Mouse (Mus musculus) kidney, adult 2 months (tissue): ENCODE data around the gene Wdr34. TPM values are rescaled to one million over a fixed set of nuclear protein-coding genes. Genes with fewer than 3 reads are reported as not detected.
A peak's percentile ranks its signal among the peaks of the same experiment; 100 is the strongest.
"Not testable (repeated sequence)": the region's sequence is repeated elsewhere in the genome, so short reads cannot be mapped to it uniquely, and the experiment has no call there.

Experiments used
- DNase-seq: peaks from one replicate; pipeline ENCODE4 v3.0.0; 2021
- H3K27ac ChIP-seq: fragments of 200-500 bp; 2 replicates; pipeline ENCODE4 v1.5.1; 2012; ENCODE audit warnings: low read depth, low read length, control low read depth, inconsistent platforms; ENCODE audit not compliant: insufficient read depth
- H3K27me3 ChIP-seq: fragments of 200-500 bp; replicated peaks from 2 replicates; pipeline ENCODE4 v1.6.1; 2012; ENCODE audit warnings: mild to moderate bottlenecking, moderate library complexity, low read length, inconsistent platforms; ENCODE audit not compliant: control insufficient read depth, insufficient read depth
- H3K36me3 ChIP-seq: fragments of 200-500 bp; 2 replicates; pipeline ENCODE4 v1.6.1; 2012; ENCODE audit warnings: mild to moderate bottlenecking, moderate library complexity, low read length, inconsistent platforms; ENCODE audit not compliant: control insufficient read depth, insufficient read depth
- H3K4me1 ChIP-seq: fragments of 200-500 bp; 2 replicates; pipeline ENCODE4 v1.6.1; 2011; ENCODE audit warnings: low read length; ENCODE audit not compliant: control insufficient read depth, insufficient read depth
- H3K4me3 ChIP-seq: fragments of 200-500 bp; 2 replicates; pipeline ENCODE4 v1.5.1; 2011; ENCODE audit warnings: mild to moderate bottlenecking, low read depth, low read length, control low read depth; ENCODE audit not compliant: insufficient read depth
- CTCF ChIP-seq: fragments of 200-500 bp; conservative IDR thresholded peaks from 2 replicates; pipeline ENCODE4 v1.5.1; 2011; ENCODE audit warnings: low read depth, mild to moderate bottlenecking, control low read depth, low read length, moderate library complexity, mixed read lengths; ENCODE audit not compliant: insufficient read depth, insufficient read length
- POLR2A ChIP-seq: fragments of 200-500 bp; IDR thresholded peaks from one replicate; pipeline ENCODE4 v1.6.1; 2011; ENCODE audit warnings: low read depth, low read length, control low read depth
- WGBS: fragments of 180-500 bp; shearing (Covaris S2); methylation state at CpG from one replicate; pipeline ENCODE4 v1.1.7; 2018; 5-methylcytosine and 5-hydroxymethylcytosine counted together
- polyA plus RNA-seq: library from polyadenylated mRNA; depleted of rRNA; stranded (reverse); fragments of >200 nt; gene quantifications from 2 replicates; pipeline ENCODE4 v1.2.3, GENCODE M21; 2012

Gene Wdr34
- polyA plus RNA-seq, 1 experiment = 32.0 TPM

GRCm38 (mm10) chr2:30058418-30058817, 9.7 kb upstream of the Wdr34 start:
- 69% methylated on average over 5 of the region's 5 CpGs for WGBS
- no peak overlapping the region for H3K4me3 ChIP-seq
- H3K36me3 ChIP-seq = no peaks in the 10 kb centered on the region
- no peaks in the 10 kb centered on the region for H3K27me3 ChIP-seq
- no peak for DNase-seq
- TF ChIP-seq POLR2A = no peak
- no peak for TF ChIP-seq CTCF
- H3K27ac ChIP-seq = no peak overlapping the region
- peaks cover 10% of the 10 kb centered on the region for H3K4me1 ChIP-seq

- Histone ChIP-seq H3K4me1 (peaks cover 5% of the 10 kb centered on the region; the same call in 1 of the 2 replicates), H3K27ac (no peak within 1 kb of the TSS), H3K27me3 (no peaks in the 10 kb centered on the region), H3K4me3 (no peak within 1 kb of the TSS), H3K36me3 (no peaks in the 10 kb centered on the region)
- no peak for TF ChIP-seq CTCF
- TF ChIP-seq POLR2A = no peak
- peak; percentile 33 for DNase-seq
- WGBS = 39% methylated on average over 12 of the region's 12 CpGs
These were observed 8.7 kb upstream of the Wdr34 start, which contains the start of gene Set for GRCm38 (mm10) chr2:30057223-30057904. TSS of gene Set (plus strand) at chr2:30057378.

GRCm38 (mm10) chr2:30056736-30057135, 8.1 kb upstream of the Wdr34 start:
- WGBS = 82% methylated on average over 3 of the region's 3 CpGs
- peaks cover 5% of the 10 kb centered on the region; the same call in 1 of the 2 replicates for H3K4me1 ChIP-seq
- H3K4me3 ChIP-seq = no peak overlapping the region
- no peaks in the 10 kb centered on the region for H3K36me3 ChIP-seq
- H3K27ac ChIP-seq = no peak overlapping the region
- TF ChIP-seq CTCF = no peak
- no peak for TF ChIP-seq POLR2A
- no peaks in the 10 kb centered on the region for H3K27me3 ChIP-seq
- DNase-seq = no peak

GRCm38 (mm10) chr2:30055310-30055709, 6.6 kb upstream of the Wdr34 start:
- H3K36me3 ChIP-seq, H3K4me3 ChIP-seq, DNase-seq, H3K4me1 ChIP-seq, H3K27ac ChIP-seq, H3K27me3 ChIP-seq: not testable (repeated sequence)
- WGBS = 92% methylated on average over 3 of the region's 3 CpGs

GRCm38 (mm10) chr2:30051992-30052761, 3.5 kb upstream of the Wdr34 start:
- TF ChIP-seq CTCF = no peak
- no peak for TF ChIP-seq POLR2A
- H3K27me3 ChIP-seq = no peaks in the 10 kb centered on the region
- no peak overlapping the region for H3K27ac ChIP-seq
- no peak overlapping the region for H3K4me3 ChIP-seq
- no peaks in the 10 kb centered on the region; the same call in 1 of the 2 replicates for H3K4me1 ChIP-seq
- H3K36me3 ChIP-seq = no peaks in the 10 kb centered on the region
- no peak for DNase-seq
- WGBS = 41% methylated on average over 6 of the region's 6 CpGs

- H3K36me3 ChIP-seq = no peaks in the 10 kb centered on the region
- WGBS = 85% methylated on average over 3 of the region's 3 CpGs
- no peak for DNase-seq
- no peak overlapping the region for H3K27ac ChIP-seq
- no peaks in the 10 kb centered on the region for H3K27me3 ChIP-seq
- TF ChIP-seq POLR2A (no peak), CTCF (no peak)
- no peaks in the 10 kb centered on the region; the same call in 1 of the 2 replicates for H3K4me1 ChIP-seq
- no peak overlapping the region for H3K4me3 ChIP-seq
These were observed 1.1 kb upstream of the Wdr34 start for GRCm38 (mm10) chr2:30049831-30050230.

- Histone ChIP-seq H3K36me3 (no peaks in the 10 kb centered on the region), H3K27me3 (no peaks in the 10 kb centered on the region), H3K4me1 (no peaks in the 10 kb centered on the region; the same call in 1 of the 2 replicates), H3K27ac (no peak overlapping the region), H3K4me3 (peak overlapping the region; percentile 70)
- DNase-seq = no peak
- 32% methylated on average over 11 of the region's 11 CpGs for WGBS
- TF ChIP-seq POLR2A (no peak), CTCF (no peak)
These were observed 580 bp downstream of the Wdr34 start for GRCm38 (mm10) chr2:30048101-30048501.

GRCm38 (mm10) chr2:30047127-30047526, 1.6 kb downstream of the Wdr34 start:
- 66% methylated on average over 6 of the region's 6 CpGs for WGBS
- no peaks in the 10 kb centered on the region for H3K36me3 ChIP-seq
- H3K4me3 ChIP-seq = no peak overlapping the region
- H3K27ac ChIP-seq = no peak overlapping the region
- TF ChIP-seq POLR2A (no peak), CTCF (no peak)
- no peak for DNase-seq
- H3K27me3 ChIP-seq = no peaks in the 10 kb centered on the region
- H3K4me1 ChIP-seq = no peaks in the 10 kb centered on the region; the same call in 1 of the 2 replicates
